Mouse (Mus musculus) urinary bladder, postnatal 36 days (tissue): ENCODE results near the gene Fam129c.

Experiments
- DNase-seq, 2 experiments: peaks; one replicate each; pipeline ENCODE4 v3.0.0; 2022; ENCODE audit warnings: low spot score in 2 of 2, mixed read lengths in 1 of 2

Fam129c gene

GRCm38 (mm10) chr8:71597451-71597850 is at the start of gene Fam129c:
Fam129c (plus strand) TSS chr8:71597648.
- DNase-seq: no peak

- no peak for DNase-seq
Measured at GRCm38 (mm10) chr8:71550754-71551153, 46.7 kb upstream of the Fam129c start.

- DNase-seq: no peak
Measured at GRCm38 (mm10) chr8:71552770-71553169, 44.7 kb upstream of the Fam129c start.

- no peak for DNase-seq
Measured at GRCm38 (mm10) chr8:71554001-71554400, 43.4 kb upstream of the Fam129c start.

- DNase-seq: no peak
Measured at GRCm38 (mm10) chr8:71554644-71555043, 42.8 kb upstream of the Fam129c start.

GRCm38 (mm10) chr8:71558071-71558957 is 39.1 kb upstream of the Fam129c start, which contains the start of gene Tmem221:
Tmem221 (minus strand) TSS chr8:71558871.
- no peak for DNase-seq

GRCm38 (mm10) chr8:71558958-71559690 is 38.3 kb upstream of the Fam129c start:
- DNase-seq: peak; percentile 66 to 78

- DNase-seq: no peak
Measured at GRCm38 (mm10) chr8:71560071-71560470, 37.4 kb upstream of the Fam129c start.

GRCm38 (mm10) chr8:71560765-71561164 is 36.7 kb upstream of the Fam129c start:
- no peak for DNase-seq

- peak; percentile 51 to 53 for DNase-seq
Measured at GRCm38 (mm10) chr8:71561401-71561800, 36.0 kb upstream of the Fam129c start.

- DNase-seq: peak; percentile 70 to 84
Measured at GRCm38 (mm10) chr8:71562751-71563150, 34.7 kb upstream of the Fam129c start.

- DNase-seq: no peak
Measured at GRCm38 (mm10) chr8:71563992-71564391, 33.5 kb upstream of the Fam129c start.

GRCm38 (mm10) chr8:71566501-71566900 is 30.9 kb upstream of the Fam129c start, which contains the start of gene Nxnl1:
Nxnl1 (minus strand) TSS chr8:71566601.
- DNase-seq: no peak

GRCm38 (mm10) chr8:71567587-71567986 is 29.9 kb upstream of the Fam129c start:
- DNase-seq: no peak

- peak in 1 of 2 experiments; percentile 76 for DNase-seq
Measured at GRCm38 (mm10) chr8:71568387-71568937, 29.0 kb upstream of the Fam129c start, which contains the start of gene Slc27a1. Slc27a1 (plus strand) TSS chr8:71568882.

GRCm38 (mm10) chr8:71568941-71569340 is 28.5 kb upstream of the Fam129c start:
- no peak for DNase-seq

- DNase-seq: peak; percentile 92 to 94
Measured at GRCm38 (mm10) chr8:71569366-71570290, 27.8 kb upstream of the Fam129c start.

- peak in 1 of 2 experiments; percentile 95 for DNase-seq
Measured at GRCm38 (mm10) chr8:71570291-71570954, 27.0 kb upstream of the Fam129c start.

GRCm38 (mm10) chr8:71572077-71572476 is 25.4 kb upstream of the Fam129c start:
- DNase-seq: no peak

- peak in 1 of 2 experiments; percentile 72 for DNase-seq
Measured at GRCm38 (mm10) chr8:71572847-71573633, 24.4 kb upstream of the Fam129c start.
